Mouse (Mus musculus) liver, embryonic 13.5 days (tissue): ENCODE data around the gene Nyap1. TPM values are rescaled to one million over a fixed set of nuclear protein-coding genes. Genes with fewer than 3 reads are reported as not detected.

Experiments
- ATAC-seq: fragments of 200-750 bp; cut with Nextera tagmentation; 2 replicates; pipeline ENCODE4 v1.8.0; 2017; ENCODE audit warnings: low read depth, mild to moderate bottlenecking, moderate number of reproducible peaks, moderate library complexity
- DNase-seq: peaks from one replicate; pipeline ENCODE4 v3.0.0; 2022
- H3K27ac ChIP-seq: fragments of 300-500 bp; sonication (generic); 2 replicates; pipeline ENCODE4 v1.5.1; 2015; ENCODE audit warnings: moderate library complexity, mild to moderate bottlenecking, inconsistent platforms
- H3K27me3 ChIP-seq: fragments of 300-500 bp; sonication (generic); 2 replicates; pipeline ENCODE4 v1.6.1; 2015; ENCODE audit warnings: mild to moderate bottlenecking, inconsistent platforms
- H3K36me3 ChIP-seq: fragments of 300-500 bp; sonication (generic); 2 replicates; pipeline ENCODE4 v1.6.1; 2015; ENCODE audit warnings: mild to moderate bottlenecking, inconsistent platforms
- H3K4me1 ChIP-seq: fragments of 300-500 bp; sonication (generic); replicated peaks from 2 replicates; pipeline ENCODE4 v1.6.1; 2015; ENCODE audit warnings: inconsistent platforms
- H3K4me2 ChIP-seq: fragments of 300-500 bp; sonication (generic); 2 replicates; pipeline ENCODE4 v1.6.1; 2015; ENCODE audit warnings: inconsistent platforms, mild to moderate bottlenecking, moderate library complexity
- H3K4me3 ChIP-seq: fragments of 300-500 bp; sonication (generic); replicated peaks from 2 replicates; pipeline ENCODE4 v1.5.1; 2015; ENCODE audit warnings: mild to moderate bottlenecking, inconsistent platforms
- H3K9ac ChIP-seq: fragments of 300-500 bp; sonication (generic); 2 replicates; pipeline ENCODE4 v1.6.1; 2015; ENCODE audit warnings: mild to moderate bottlenecking, inconsistent platforms
- H3K9me3 ChIP-seq: fragments of 300-500 bp; sonication (generic); replicated peaks from 2 replicates; pipeline ENCODE4 v1.6.1; 2016; ENCODE audit warnings: inconsistent platforms
- WGBS: fragments of 180-500 bp; shearing (Covaris S2); methylation state at CpG from one replicate; pipeline ENCODE4 v1.1.7; 2015; ENCODE audit not compliant: insufficient replicate concordance; 5-methylcytosine and 5-hydroxymethylcytosine counted together
- polyA plus RNA-seq: library from polyadenylated mRNA; unstranded; fragments of >200 nt; fragmentation: Nextera tagmentation; extraction: Ambion mirVana; gene quantifications from 2 replicates; pipeline ENCODE4 v1.2.1, GENCODE M21; 2015

Gene Nyap1
- polyA plus RNA-seq, 1 experiment from 2014 or later: 0.17 TPM

- DNase-seq: no peak
- Histone ChIP-seq H3K27ac (no peak overlapping the region), H3K27me3 (peaks cover 20% of the 10 kb centered on the region), H3K9me3 (no peaks in the 10 kb centered on the region), H3K36me3 (no peaks in the 10 kb centered on the region), H3K4me1 (peaks cover 31% of the 10 kb centered on the region), H3K4me2 (peak overlapping the region; percentile 33; the same call in 1 of the 2 replicates), H3K4me3 (no peak overlapping the region), H3K9ac (no peak overlapping the region)
- no peak for ATAC-seq
- 36% methylated on average over 8 of the region's 8 CpGs for WGBS
Measured at GRCm38 (mm10) chr5:137718020-137718790, 23.2 kb downstream of the Nyap1 start.

- no peak for ATAC-seq
Measured at GRCm38 (mm10) chr5:137715685-137716084, 25.7 kb downstream of the Nyap1 start.

GRCm38 (mm10) chr5:137713454-137713853 lies 28.0 kb downstream of the Nyap1 start:
- ATAC-seq (no peak), DNase-seq (no peak)
- 0 out of 2 replicates have a peak, but pooled peaks cover 5% of the 10 kb centered on the region for H3K27me3 ChIP-seq
- H3K36me3 ChIP-seq: no peaks in the 10 kb centered on the region
- 68% methylated on average over 5 of the region's 5 CpGs for WGBS
- no peaks in the 10 kb centered on the region for H3K9me3 ChIP-seq
- peaks cover 8% of the 10 kb centered on the region for H3K4me1 ChIP-seq
- no peak overlapping the region for H3K4me2 ChIP-seq
- H3K9ac ChIP-seq: no peak overlapping the region
- no peak overlapping the region for H3K4me3 ChIP-seq
- H3K27ac ChIP-seq: no peak overlapping the region

More at GRCm38 (mm10) chr5:137715685-137716084, 25.7 kb downstream of the Nyap1 start:
- H3K4me3 ChIP-seq: no peak overlapping the region
- 70% methylated on average over 8 of the region's 8 CpGs for WGBS
- H3K27ac ChIP-seq: no peak overlapping the region
- peaks cover 27% of the 10 kb centered on the region for H3K4me1 ChIP-seq
- no peak overlapping the region for H3K4me2 ChIP-seq
- 0 out of 2 replicates have a peak, but pooled peaks cover 5% of the 10 kb centered on the region for H3K27me3 ChIP-seq
- H3K9ac ChIP-seq: no peak overlapping the region
- H3K9me3 ChIP-seq: no peaks in the 10 kb centered on the region
- no peak for DNase-seq
- H3K36me3 ChIP-seq: no peaks in the 10 kb centered on the region

GRCm38 (mm10) chr5:137706913-137707633 lies 34.3 kb downstream of the Nyap1 start:
- peaks cover 28% of the 10 kb centered on the region for H3K4me1 ChIP-seq
- H3K27ac ChIP-seq: no peak overlapping the region; the same call in 1 of the 2 replicates
- DNase-seq (no peak), ATAC-seq (peak; percentile 48)
- H3K9me3 ChIP-seq: no peaks in the 10 kb centered on the region
- H3K27me3 ChIP-seq: no peaks in the 10 kb centered on the region
- H3K36me3 ChIP-seq: no peaks in the 10 kb centered on the region
- no peak overlapping the region for H3K9ac ChIP-seq
- H3K4me3 ChIP-seq: no peak overlapping the region
- WGBS: 52% methylated on average over 12 of the region's 12 CpGs
- H3K4me2 ChIP-seq: no peak overlapping the region

- H3K4me1 ChIP-seq: peaks cover 34% of the 10 kb centered on the region
- 23% methylated on average over 6 of the region's 6 CpGs for WGBS
- 0 out of 2 replicates have a peak, but pooled peaks have one; percentile 28 for ATAC-seq
- H3K9ac ChIP-seq: 0 out of 2 replicates have a peak overlapping the region, but pooled peaks have one; percentile 30
- no peaks in the 10 kb centered on the region for H3K9me3 ChIP-seq
- no peak for DNase-seq
- H3K27ac ChIP-seq: peak overlapping the region; percentile 31; the same call in 1 of the 2 replicates
- H3K27me3 ChIP-seq: no peaks in the 10 kb centered on the region
- H3K36me3 ChIP-seq: no peaks in the 10 kb centered on the region
- no peak overlapping the region for H3K4me2 ChIP-seq
- no peak overlapping the region for H3K4me3 ChIP-seq
Measured at GRCm38 (mm10) chr5:137705242-137705641, 36.2 kb downstream of the Nyap1 start.

GRCm38 (mm10) chr5:137699850-137700249 lies 41.6 kb downstream of the Nyap1 start:
- Histone ChIP-seq H3K9ac (no peak overlapping the region), H3K36me3 (no peaks in the 10 kb centered on the region), H3K4me1 (peaks cover 36% of the 10 kb centered on the region), H3K9me3 (no peaks in the 10 kb centered on the region), H3K4me2 (no peak overlapping the region), H3K27ac (no peak overlapping the region), H3K27me3 (0 out of 2 replicates have a peak, but pooled peaks cover 2% of the 10 kb centered on the region), H3K4me3 (no peak overlapping the region)
- WGBS: 18% methylated on average over 2 of the region's 2 CpGs
- peak; percentile 89 for ATAC-seq
- peak; percentile 20 for DNase-seq

- no peak for ATAC-seq
- no peak for DNase-seq
- Histone ChIP-seq H3K9me3 (no peaks in the 10 kb centered on the region), H3K4me2 (no peak overlapping the region), H3K27ac (no peak overlapping the region), H3K4me3 (no peak overlapping the region), H3K9ac (no peak overlapping the region), H3K36me3 (no peaks in the 10 kb centered on the region), H3K27me3 (0 out of 2 replicates have a peak, but pooled peaks cover 2% of the 10 kb centered on the region), H3K4me1 (peaks cover 34% of the 10 kb centered on the region)
- 68% methylated on average over 3 of the region's 3 CpGs for WGBS
Measured at GRCm38 (mm10) chr5:137699080-137699479, 42.3 kb downstream of the Nyap1 start.

- no peak for ATAC-seq
- DNase-seq: no peak
- no peak overlapping the region for H3K9ac ChIP-seq
- H3K4me1 ChIP-seq: peaks cover 31% of the 10 kb centered on the region
- no peak overlapping the region for H3K4me3 ChIP-seq
- H3K27me3 ChIP-seq: 0 out of 2 replicates have a peak, but pooled peaks cover 2% of the 10 kb centered on the region
- H3K27ac ChIP-seq: no peak overlapping the region
- WGBS: 39% methylated on average over 4 of the region's 4 CpGs
- H3K36me3 ChIP-seq: no peaks in the 10 kb centered on the region
- H3K9me3 ChIP-seq: no peaks in the 10 kb centered on the region
- no peak overlapping the region for H3K4me2 ChIP-seq
Measured at GRCm38 (mm10) chr5:137695930-137696329, 45.5 kb downstream of the Nyap1 start.

- DNase-seq (no peak), ATAC-seq (no peak)
- 82% methylated on average over 3 of the region's 3 CpGs for WGBS
Measured at GRCm38 (mm10) chr5:137694796-137695195, 46.6 kb downstream of the Nyap1 start.

GRCm38 (mm10) chr5:137691881-137692280 lies 49.5 kb downstream of the Nyap1 start:
- H3K27me3 ChIP-seq: no peaks in the 10 kb centered on the region
- no peak overlapping the region for H3K4me2 ChIP-seq
- H3K4me3 ChIP-seq: no peak overlapping the region
- H3K9ac ChIP-seq: no peak overlapping the region
- WGBS: 36% methylated on average over 1 of the region's 1 CpGs
- no peaks in the 10 kb centered on the region for H3K9me3 ChIP-seq
- H3K27ac ChIP-seq: no peak overlapping the region
- DNase-seq (no peak), ATAC-seq (no peak)
- H3K4me1 ChIP-seq: peaks cover 40% of the 10 kb centered on the region
- no peaks in the 10 kb centered on the region for H3K36me3 ChIP-seq

More at GRCm38 (mm10) chr5:137694796-137695195, 46.6 kb downstream of the Nyap1 start:
- Histone ChIP-seq H3K27ac (no peak overlapping the region), H3K4me3 (no peak overlapping the region), H3K27me3 (0 out of 2 replicates have a peak, but pooled peaks cover 2% of the 10 kb centered on the region), H3K9me3 (no peaks in the 10 kb centered on the region), H3K9ac (no peak overlapping the region), H3K4me1 (peaks cover 32% of the 10 kb centered on the region), H3K36me3 (no peaks in the 10 kb centered on the region), H3K4me2 (no peak overlapping the region)

- no peaks in the 10 kb centered on the region for H3K27me3 ChIP-seq
Measured at GRCm38 (mm10) chr5:137690531-137690930, 50.9 kb downstream of the Nyap1 start.

More at GRCm38 (mm10) chr5:137690531-137690930, 50.9 kb downstream of the Nyap1 start:
- H3K4me3 ChIP-seq: no peak overlapping the region
- no peak overlapping the region for H3K4me2 ChIP-seq
- no peak for DNase-seq
- H3K9ac ChIP-seq: no peak overlapping the region
- H3K36me3 ChIP-seq: no peaks in the 10 kb centered on the region
- 62% methylated on average over 9 of the region's 9 CpGs for whole genome bisulfite sequencing
- H3K9me3 ChIP-seq: no peaks in the 10 kb centered on the region
- H3K27ac ChIP-seq: peak overlapping the region; percentile 71
- H3K4me1 ChIP-seq: peaks cover 45% of the 10 kb centered on the region
- no peak for ATAC-seq
